Mouse (Mus musculus) midbrain, embryonic 11.5 days (tissue): ENCODE measurements at regions not wholly inside any gene's neighbourhood (a gene's known extent, or its start where the extent isn't known, plus 50 kb on each side); places are given as distances from the start of the nearest gene placed in this dataset.
A peak's percentile ranks its signal among the peaks of the same experiment; 100 is the strongest.

Experiments
- ATAC-seq: fragments of 200-750 bp; cut with Nextera tagmentation; 2 replicates; pipeline ENCODE4 v1.8.0; 2017; ENCODE audit warnings: moderate TSS enrichment, moderate library complexity; ENCODE audit not compliant: low FRiP score
- DNase-seq: peaks from one replicate; pipeline ENCODE4 v3.0.0; 2015; ENCODE audit warnings: low spot score; ENCODE audit errors: missing footprints
- H3K27ac ChIP-seq: fragments of 300-500 bp; sonication (generic); 2 replicates; pipeline ENCODE4 v1.5.1; 2014; ENCODE audit warnings: low read depth, low read length
- H3K27me3 ChIP-seq: fragments of 300-500 bp; sonication (generic); 2 replicates; pipeline ENCODE4 v1.6.1; 2014; ENCODE audit warnings: mild to moderate bottlenecking, low read length, moderate library complexity, mixed read lengths; ENCODE audit not compliant: control insufficient read depth, insufficient read depth
- H3K36me3 ChIP-seq: fragments of 300-500 bp; sonication (generic); 2 replicates; pipeline ENCODE4 v1.6.1; 2014; ENCODE audit warnings: mild to moderate bottlenecking, low read length, moderate library complexity, mixed read lengths; ENCODE audit not compliant: control insufficient read depth, insufficient read depth
- H3K4me1 ChIP-seq: fragments of 300-500 bp; sonication (generic); 2 replicates; pipeline ENCODE4 v1.6.1; 2014; ENCODE audit warnings: low read length; ENCODE audit not compliant: control insufficient read depth, insufficient read depth
- H3K4me2 ChIP-seq: fragments of 300-500 bp; sonication (generic); 2 replicates; pipeline ENCODE4 v1.6.1; 2014; ENCODE audit warnings: mild to moderate bottlenecking, moderate library complexity
- H3K4me3 ChIP-seq: fragments of 300-500 bp; sonication (generic); 2 replicates; pipeline ENCODE4 v1.5.1; 2014; ENCODE audit warnings: low read depth, low read length
- H3K9ac ChIP-seq: fragments of 300-500 bp; sonication (generic); 2 replicates; pipeline ENCODE4 v1.6.1; 2014; ENCODE audit warnings: low read length
- H3K9me3 ChIP-seq: fragments of 300-500 bp; sonication (generic); 2 replicates; pipeline ENCODE4 v1.6.1; 2016; ENCODE audit warnings: low read length; ENCODE audit not compliant: control insufficient read depth
- WGBS: fragments of 180-500 bp; shearing (Covaris S2); extraction: QIAGEN DNeasy Blood & Tissue Kit; methylation state at CpG from one replicate; pipeline ENCODE4 v1.1.7; 2014; 5-methylcytosine and 5-hydroxymethylcytosine counted together

DNA sequence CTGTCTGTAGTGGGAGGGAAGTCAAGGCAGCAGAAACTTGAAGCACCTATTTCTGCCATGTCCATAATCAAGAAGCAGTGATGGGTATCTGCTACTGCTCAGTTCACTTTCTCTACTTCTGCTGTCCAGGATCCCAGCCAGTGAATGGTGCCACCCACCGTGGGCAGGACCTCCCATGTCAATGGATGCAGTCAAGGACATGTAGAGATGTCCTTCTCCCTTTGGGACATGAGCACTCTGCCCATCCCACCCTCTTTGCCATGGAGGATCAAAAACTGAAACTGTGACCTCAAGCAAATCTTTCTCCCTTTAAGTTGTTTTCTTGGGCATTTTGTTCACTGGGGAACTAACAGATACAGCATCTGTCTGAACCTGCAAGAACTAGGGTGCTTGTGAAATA is 99.6 kb upstream of the Zfp648 start:
- Histone ChIP-seq H3K9ac (no peak overlapping the region), H3K27me3 (no peaks in the 10 kb centered on the region), H3K36me3 (no peaks in the 10 kb centered on the region), H3K27ac (no peak overlapping the region), H3K4me1 (peaks cover 9% of the 10 kb centered on the region), H3K9me3 (no peaks in the 10 kb centered on the region), H3K4me2 (no peak overlapping the region), H3K4me3 (no peak overlapping the region)
- 90% methylated on average over 1 of the region's 1 CpGs for WGBS
- DNase-seq (peak; percentile 39), ATAC-seq (no peak)

DNA sequence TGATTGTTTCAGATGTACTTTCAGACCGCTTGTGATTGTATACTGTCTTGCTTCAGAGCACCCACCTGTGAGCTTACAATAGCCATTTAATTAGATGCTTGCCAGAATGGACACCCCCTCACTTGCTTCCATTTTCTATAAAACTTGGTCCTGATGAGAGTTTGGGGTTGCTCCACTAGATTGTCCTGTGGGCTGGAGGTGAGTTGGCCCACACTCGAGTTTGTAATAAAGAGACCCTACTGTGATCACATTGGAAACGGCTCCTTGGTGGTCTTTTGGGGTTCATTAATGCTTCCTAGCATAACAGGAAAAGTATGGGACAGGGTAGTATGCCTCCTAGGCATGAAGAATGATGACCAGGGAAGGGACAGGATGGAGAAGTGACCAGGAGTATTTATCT is 98.8 kb upstream of the Zfp648 start:
- WGBS, result 71% methylated on average over 3 of the region's 3 CpGs
- Histone ChIP-seq H3K27me3 (no peaks in the 10 kb centered on the region), H3K4me1 (peaks cover 9% of the 10 kb centered on the region), H3K9ac (no peak overlapping the region), H3K4me2 (no peak overlapping the region), H3K36me3 (no peaks in the 10 kb centered on the region), H3K4me3 (no peak overlapping the region), H3K9me3 (no peaks in the 10 kb centered on the region), H3K27ac (no peak overlapping the region)
- DNase-seq (peak; percentile 54), ATAC-seq (no peak)

DNA sequence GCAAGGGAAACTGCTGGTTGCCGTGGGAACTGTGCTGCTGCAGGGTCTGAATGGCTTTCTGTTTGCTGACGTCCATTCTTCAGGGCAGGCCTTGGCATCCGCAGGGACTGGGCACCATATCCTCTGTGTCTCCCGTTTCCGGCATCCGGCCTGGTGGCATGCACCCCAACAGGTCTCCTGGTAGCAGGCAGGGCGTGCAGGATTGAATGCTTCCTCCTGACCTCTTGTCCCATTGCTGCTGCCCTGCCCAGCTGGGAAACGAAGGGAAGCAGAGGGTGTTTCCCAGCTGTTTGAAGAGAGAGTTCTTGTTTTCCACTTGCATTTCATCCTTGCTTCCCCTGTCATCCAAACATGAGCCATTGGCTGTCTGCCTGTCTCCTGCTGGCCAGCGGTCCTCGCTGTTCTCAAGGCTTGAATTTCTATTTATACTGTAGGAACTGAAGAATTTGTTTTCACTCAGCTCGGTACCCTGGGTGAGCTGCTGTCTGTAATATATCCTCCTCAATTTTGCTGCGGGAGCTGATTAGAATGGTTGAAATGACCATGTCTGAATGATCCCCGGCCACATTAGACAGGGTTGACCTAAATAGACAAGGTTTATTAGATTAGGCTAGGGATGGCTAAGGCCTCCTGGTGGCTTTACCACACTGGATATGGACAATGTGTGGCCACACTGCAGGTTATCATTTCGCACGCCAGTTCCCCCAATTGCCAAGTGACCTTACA is 98.0 kb upstream of the Zfp648 start:
- DNase-seq, result peak; percentile 82
- no peak overlapping the region for H3K27ac ChIP-seq

DNA sequence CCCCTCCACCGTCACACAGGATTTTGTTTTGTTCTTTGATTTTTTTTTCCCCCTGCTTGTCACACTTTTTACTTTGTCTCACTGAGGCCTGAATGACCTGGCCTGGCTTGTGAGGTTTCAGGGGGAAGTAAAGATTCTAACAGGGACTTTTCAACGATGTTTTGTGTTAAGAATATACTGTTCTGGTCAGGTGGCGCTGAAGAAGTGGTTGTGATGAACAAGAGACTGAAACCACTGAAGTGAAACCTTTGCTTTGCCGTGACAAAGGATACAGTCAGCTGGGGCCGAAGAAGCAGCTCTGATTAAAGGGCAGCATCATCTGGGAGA is 97.4 kb upstream of the Zfp648 start:
- H3K4me2 ChIP-seq, result no peak overlapping the region
- no peak for ATAC-seq
- H3K27ac ChIP-seq, result no peak overlapping the region
- no peak for DNase-seq
- no peaks in the 10 kb centered on the region for H3K9me3 ChIP-seq
- H3K4me3 ChIP-seq, result no peak overlapping the region
- H3K4me1 ChIP-seq, result peaks cover 9% of the 10 kb centered on the region
- WGBS, result 31% methylated on average over 5 of the region's 5 CpGs
- no peaks in the 10 kb centered on the region for H3K36me3 ChIP-seq
- H3K27me3 ChIP-seq, result no peaks in the 10 kb centered on the region
- no peak overlapping the region for H3K9ac ChIP-seq

More for the DNA sequence above, 98.0 kb upstream of the Zfp648 start:
- Histone ChIP-seq H3K9ac (no peak overlapping the region), H3K27me3 (no peaks in the 10 kb centered on the region), H3K4me1 (peaks cover 9% of the 10 kb centered on the region), H3K4me2 (no peak overlapping the region), H3K36me3 (no peaks in the 10 kb centered on the region), H3K4me3 (no peak overlapping the region), H3K9me3 (no peaks in the 10 kb centered on the region)
- WGBS, result 46% methylated on average over 15 of the region's 15 CpGs
- no peak for ATAC-seq

DNA sequence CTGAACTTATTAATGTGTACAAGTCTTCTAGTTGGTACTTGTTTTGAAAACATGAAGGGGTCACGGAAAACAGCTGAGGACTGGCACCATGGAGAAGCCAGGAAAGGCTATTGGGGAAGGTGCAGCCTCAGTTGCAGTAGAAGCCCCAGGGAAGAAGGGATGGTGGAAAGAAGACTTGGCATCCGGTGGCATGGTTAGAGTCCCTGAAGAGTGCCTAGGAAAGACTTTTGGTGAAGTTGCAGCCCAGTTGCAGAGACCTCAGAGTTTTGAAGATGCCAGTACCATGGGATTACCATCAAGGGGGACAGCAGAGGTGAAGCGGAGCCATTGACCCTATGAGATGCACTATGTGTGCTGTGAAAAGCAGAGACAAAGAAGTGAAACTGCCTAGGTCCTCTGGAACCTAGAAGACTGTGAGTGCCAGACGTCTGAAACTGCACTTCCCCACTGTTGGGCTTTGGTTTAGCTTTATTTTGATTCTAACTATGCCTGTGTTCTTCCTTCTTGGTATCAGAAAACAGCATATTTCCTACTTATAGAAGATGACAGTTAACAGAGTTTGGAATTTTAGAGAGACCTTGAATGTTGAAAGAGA is 96.9 kb upstream of the Zfp648 start:
- peak; percentile 12 for DNase-seq
- Histone ChIP-seq H3K36me3 (no peaks in the 10 kb centered on the region), H3K27me3 (no peaks in the 10 kb centered on the region), H3K4me1 (peaks cover 9% of the 10 kb centered on the region), H3K27ac (no peak overlapping the region), H3K4me2 (no peak overlapping the region), H3K9me3 (no peaks in the 10 kb centered on the region), H3K4me3 (no peak overlapping the region), H3K9ac (no peak overlapping the region)
- no peak for ATAC-seq
- 80% methylated on average over 4 of the region's 4 CpGs for WGBS

DNA sequence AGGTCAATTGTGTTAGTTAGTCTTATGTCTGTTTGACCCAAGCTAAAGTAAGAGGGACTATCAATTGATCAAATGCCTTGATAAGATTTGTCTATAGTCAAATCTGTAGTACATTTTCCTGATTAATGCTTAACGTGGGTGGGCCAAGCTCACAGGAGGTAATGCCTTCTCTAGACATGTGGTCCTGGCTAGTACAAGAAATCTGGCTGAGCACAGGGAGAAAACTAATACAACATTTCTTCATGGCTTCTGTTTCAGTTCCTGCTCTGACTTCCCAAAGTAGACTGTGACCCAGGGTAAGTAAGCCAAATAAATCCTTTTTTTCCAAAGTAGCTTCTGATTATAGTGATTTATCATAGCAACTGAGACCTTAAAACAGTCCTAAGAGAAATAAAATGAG is 96.2 kb upstream of the Zfp648 start:
- WGBS, result 81% methylated on average over 1 of the region's 1 CpGs

DNA sequence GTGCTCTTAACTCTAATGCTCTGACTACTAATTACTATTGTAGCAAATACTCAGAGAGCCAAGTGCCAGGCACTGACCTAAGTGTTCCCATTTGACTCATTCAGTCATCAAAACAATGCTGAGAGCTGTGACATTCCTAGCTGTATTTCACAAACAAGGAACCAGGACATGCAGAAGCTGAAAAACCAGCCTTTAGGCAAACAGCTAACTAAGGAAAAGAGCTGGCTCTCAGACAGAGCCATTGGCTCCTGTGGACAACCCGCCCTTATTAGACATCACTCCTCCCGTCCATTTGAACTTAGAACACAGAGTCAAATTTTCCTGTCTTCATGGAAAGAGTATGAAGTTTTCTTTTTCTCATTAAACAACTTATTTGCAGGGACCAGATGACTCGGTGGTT is 88.5 kb upstream of the Zfp648 start:
- Histone ChIP-seq H3K4me2 (no peak overlapping the region), H3K4me1 (no peaks in the 10 kb centered on the region), H3K27me3 (no peaks in the 10 kb centered on the region), H3K36me3 (no peaks in the 10 kb centered on the region), H3K27ac (no peak overlapping the region), H3K9me3 (no peaks in the 10 kb centered on the region), H3K4me3 (no peak overlapping the region), H3K9ac (no peak overlapping the region)
- DNase-seq (no peak), ATAC-seq (no peak)
- WGBS, result 88% methylated on average over 3 of the region's 3 CpGs

More for the DNA sequence above, 96.2 kb upstream of the Zfp648 start:
- H3K36me3 ChIP-seq, result no peaks in the 10 kb centered on the region
- DNase-seq (peak; percentile 73), ATAC-seq (no peak)
- H3K27me3 ChIP-seq, result no peaks in the 10 kb centered on the region
- no peak overlapping the region for H3K4me2 ChIP-seq
- no peak overlapping the region for H3K4me3 ChIP-seq
- peaks cover 9% of the 10 kb centered on the region for H3K4me1 ChIP-seq
- H3K27ac ChIP-seq, result no peak overlapping the region
- no peak overlapping the region for H3K9ac ChIP-seq
- H3K9me3 ChIP-seq, result no peaks in the 10 kb centered on the region

DNA sequence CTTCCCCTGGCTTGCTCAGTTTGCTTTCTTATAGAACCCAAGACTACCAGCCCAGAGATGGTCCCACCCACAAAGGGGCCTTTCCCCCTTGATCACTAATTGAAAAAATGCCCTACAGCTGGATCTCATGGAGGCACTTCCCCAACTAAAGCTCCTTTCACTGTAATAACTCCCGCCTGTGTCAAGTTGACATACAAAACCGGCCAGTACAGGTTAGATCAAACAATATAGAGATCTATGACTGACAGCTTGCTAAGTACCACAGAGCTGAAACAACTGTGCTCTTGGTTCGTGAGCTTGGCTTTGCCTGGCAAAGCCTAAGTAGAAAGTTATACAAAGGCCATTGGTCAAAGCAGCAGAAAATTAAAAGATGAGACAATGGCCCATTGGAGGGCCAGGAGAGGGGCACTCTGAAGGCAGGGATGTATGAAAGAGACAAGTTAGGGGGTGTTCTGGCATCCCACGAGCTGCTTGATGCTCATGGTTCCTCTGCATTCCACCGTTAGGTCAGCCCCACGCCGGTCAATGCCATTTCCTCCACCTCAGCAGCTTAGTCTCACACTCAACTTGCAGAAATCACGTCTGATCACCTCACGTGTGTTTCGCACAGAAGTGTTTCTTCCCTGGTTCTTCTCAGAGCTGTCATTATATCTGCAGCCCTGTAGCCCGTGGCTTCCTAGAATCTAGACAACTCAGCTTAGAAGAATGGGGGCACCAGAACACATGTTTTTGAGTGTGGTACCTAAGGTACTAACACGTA is 87.5 kb upstream of the Zfp648 start:
- DNase-seq (peak; percentile 44), ATAC-seq (no peak)
- Histone ChIP-seq H3K9me3 (no peaks in the 10 kb centered on the region), H3K4me3 (no peak overlapping the region), H3K9ac (no peak overlapping the region), H3K27me3 (no peaks in the 10 kb centered on the region), H3K4me1 (no peaks in the 10 kb centered on the region), H3K4me2 (no peak overlapping the region), H3K36me3 (no peaks in the 10 kb centered on the region), H3K27ac (no peak overlapping the region)
- 81% methylated on average over 12 of the region's 12 CpGs for WGBS

DNA sequence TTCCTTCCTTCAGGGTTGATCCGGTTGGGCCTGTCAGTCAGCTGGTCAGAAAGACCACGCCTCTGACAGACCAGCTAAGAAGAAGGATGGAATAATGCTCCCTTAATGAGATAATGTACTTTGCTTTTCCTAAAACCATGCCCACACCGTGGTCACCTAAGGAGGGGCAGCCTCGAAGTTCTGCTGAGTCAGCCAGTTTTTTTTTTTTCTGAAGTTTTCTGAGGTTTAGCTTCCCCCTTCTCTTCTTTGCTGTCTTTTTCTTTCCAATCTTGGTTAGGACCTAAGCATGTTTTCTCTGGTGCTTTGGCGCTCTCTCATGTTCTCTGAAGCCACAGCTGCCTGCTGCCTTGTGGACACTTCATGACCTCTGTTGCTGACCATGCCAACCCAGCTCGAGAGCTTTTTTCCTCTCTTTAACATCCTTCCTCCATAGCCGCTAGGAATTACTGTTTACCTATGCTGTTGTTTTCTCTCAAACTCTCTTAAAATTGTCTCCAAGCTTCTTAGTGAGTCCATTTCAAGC is 84.7 kb upstream of the Zfp648 start:
- Histone ChIP-seq H3K4me3 (no peak overlapping the region), H3K36me3 (no peaks in the 10 kb centered on the region), H3K4me2 (no peak overlapping the region), H3K27me3 (no peaks in the 10 kb centered on the region), H3K9me3 (no peaks in the 10 kb centered on the region), H3K9ac (no peak overlapping the region), H3K4me1 (no peaks in the 10 kb centered on the region), H3K27ac (no peak overlapping the region)
- WGBS, result 86% methylated on average over 7 of the region's 7 CpGs
- no peak for ATAC-seq
- peak; percentile 39 for DNase-seq
